Mouse (Mus musculus) ES-Bruce4 (cell line): Measurements from ENCODE around the gene Cux2. TPM values are rescaled to one million over a fixed set of nuclear protein-coding genes. Genes with fewer than 3 reads are reported as not detected.

ENCODE experiments used
- H3K27ac ChIP-seq: 2 replicates; pipeline ENCODE4 v1.5.1; 2012; ENCODE audit warnings: low read length, inconsistent platforms; ENCODE audit not compliant: insufficient read depth
- H3K27me3 ChIP-seq: 2 replicates; pipeline ENCODE4 v1.6.1; 2012; ENCODE audit warnings: mild to moderate bottlenecking, low read length, inconsistent platforms; ENCODE audit not compliant: control insufficient read depth, poor library complexity, insufficient read depth, severe bottlenecking
- H3K36me3 ChIP-seq: 2 replicates; pipeline ENCODE4 v1.6.1; 2012; ENCODE audit warnings: inconsistent platforms, mild to moderate bottlenecking, low read length, moderate library complexity; ENCODE audit not compliant: control insufficient read depth, poor library complexity, insufficient read depth, severe bottlenecking
- H3K4me1 ChIP-seq: one replicate; pipeline ENCODE4 v1.8.1; 2011; ENCODE audit warnings: low read length; ENCODE audit not compliant: control insufficient read depth, insufficient read depth
- H3K4me3 ChIP-seq: 2 replicates; pipeline ENCODE4 v1.5.1; 2011; ENCODE audit warnings: low read depth, mild to moderate bottlenecking, low read length
- H3K9ac ChIP-seq: 2 replicates; pipeline ENCODE4 v1.6.1; 2012; ENCODE audit warnings: low read depth, mild to moderate bottlenecking, inconsistent platforms; ENCODE audit not compliant: poor library complexity, severe bottlenecking
- H3K9me3 ChIP-seq: replicated peaks from 2 replicates; pipeline ENCODE4 v1.6.1; 2012; ENCODE audit warnings: mild to moderate bottlenecking, low read length, inconsistent platforms; ENCODE audit not compliant: control insufficient read depth, poor library complexity, insufficient read depth, severe bottlenecking
- CTCF ChIP-seq: IDR thresholded peaks from one replicate; pipeline ENCODE4 v1.8.1; 2011; ENCODE audit warnings: low read depth, low read length
- EP300 ChIP-seq: IDR thresholded peaks from 2 replicates; pipeline ENCODE4 v1.6.1; 2011; ENCODE audit warnings: low read depth, low read length; ENCODE audit not compliant: insufficient read depth
- POLR2A ChIP-seq: IDR thresholded peaks from one replicate; pipeline ENCODE4 v1.8.1; 2011; ENCODE audit warnings: low read length; ENCODE audit not compliant: insufficient read depth
- polyA plus RNA-seq: library from polyadenylated mRNA; stranded (reverse); fragments of >200 nt; gene quantifications from 2 replicates; pipeline ENCODE4 v1.2.4, GENCODE M21; 2011; ENCODE audit warnings: low read depth; ENCODE audit not compliant: missing spikeins, insufficient read depth, insufficient read length

Gene Cux2
- polyA plus RNA-seq, 1 experiment: 3.6 TPM

DNA sequence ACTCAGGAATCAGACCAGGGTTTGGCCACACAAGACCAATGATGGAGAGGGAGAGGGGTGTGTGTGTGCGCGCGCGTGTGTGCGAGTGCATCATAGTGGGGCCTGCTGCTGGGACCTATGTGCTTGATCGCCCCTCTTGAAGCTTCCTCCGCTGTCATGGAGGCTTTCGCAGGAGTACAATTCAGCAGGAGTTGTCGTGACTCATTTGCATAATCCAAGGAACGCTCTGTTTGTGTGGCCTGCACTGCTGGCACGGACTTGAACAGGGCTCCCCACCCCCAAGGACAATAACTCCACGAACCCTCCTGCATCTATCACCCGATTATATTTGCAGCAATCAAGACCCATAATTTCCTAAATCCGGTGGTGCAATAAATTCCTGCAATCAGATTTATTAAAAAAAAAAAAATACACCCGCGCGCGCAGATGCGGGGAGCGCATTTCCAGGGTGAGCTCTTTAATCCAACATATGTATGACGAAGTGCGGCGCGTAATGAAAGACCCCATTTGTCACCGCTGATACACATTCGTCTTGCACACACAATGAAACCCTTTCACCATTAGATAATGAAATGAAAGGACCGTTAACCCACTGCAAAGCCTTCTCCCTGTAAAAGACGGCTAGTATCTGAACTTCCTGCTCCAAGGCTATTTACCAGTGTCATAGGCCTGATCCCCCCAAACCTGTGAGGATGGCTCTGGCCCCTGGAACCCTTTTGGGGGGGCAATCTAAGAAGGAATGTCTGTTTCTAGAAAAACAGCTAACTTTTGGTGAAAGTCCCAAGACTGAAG lies 124.0 kb downstream of the Cux2 start:
- Histone ChIP-seq H3K27me3 (no peaks in the 10 kb centered on the region), H3K4me1 (no peaks in the 10 kb centered on the region), H3K4me3 (no peak overlapping the region)

DNA sequence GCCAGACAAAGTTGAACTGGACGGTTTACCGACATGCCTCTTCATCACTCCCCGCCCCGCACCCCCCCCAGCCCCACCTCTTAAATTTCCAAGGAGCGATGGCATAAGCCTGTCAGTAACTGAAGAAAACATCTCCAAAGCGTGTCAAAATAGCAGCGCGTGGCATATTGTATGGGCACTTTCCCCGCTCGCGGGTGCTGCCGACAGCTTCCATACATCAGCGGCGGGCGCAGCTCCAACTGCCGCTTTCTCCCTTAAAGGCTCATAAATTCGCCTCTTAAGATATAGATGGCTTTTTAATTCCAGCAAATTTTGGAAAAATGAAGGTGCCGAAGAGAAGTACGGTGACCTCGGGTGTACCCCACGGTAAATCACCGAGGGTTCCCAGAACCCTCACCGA lies 124.6 kb downstream of the Cux2 start:
- no peaks in the 10 kb centered on the region for H3K36me3 ChIP-seq
- H3K27me3 ChIP-seq: no peaks in the 10 kb centered on the region
- H3K4me3 ChIP-seq: no peak overlapping the region
- TF ChIP-seq CTCF (no peak), EP300 (no peak), POLR2A (no peak)
- no peak overlapping the region for H3K27ac ChIP-seq
- no peak overlapping the region for H3K9ac ChIP-seq
- H3K4me1 ChIP-seq: no peaks in the 10 kb centered on the region
- no peaks in the 10 kb centered on the region for H3K9me3 ChIP-seq

More for the DNA sequence above, 124.0 kb downstream of the Cux2 start:
- no peak overlapping the region for H3K9ac ChIP-seq
- no peaks in the 10 kb centered on the region for H3K36me3 ChIP-seq
- no peaks in the 10 kb centered on the region for H3K9me3 ChIP-seq
- TF ChIP-seq CTCF (no peak), EP300 (no peak), POLR2A (no peak)
- H3K27ac ChIP-seq: no peak overlapping the region

DNA sequence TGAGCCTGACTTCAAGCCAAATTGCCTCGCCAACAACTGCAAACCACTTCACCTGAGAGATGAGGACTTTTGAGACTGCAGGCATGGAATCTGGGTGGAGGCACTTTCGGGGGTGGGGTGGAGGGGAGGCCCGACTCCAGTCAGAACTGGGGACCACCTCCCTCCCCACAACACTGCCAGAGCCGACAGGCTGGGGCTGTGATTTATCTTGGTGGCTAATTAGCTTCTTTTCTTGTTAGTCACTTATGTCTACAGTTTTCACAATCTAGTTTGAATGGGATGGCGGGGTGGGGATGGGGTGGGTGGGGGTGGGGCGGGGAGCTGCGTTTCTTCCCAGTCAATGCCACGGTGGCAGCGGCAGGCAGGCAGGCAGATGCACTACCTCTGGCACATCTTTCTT lies 125.5 kb downstream of the Cux2 start:
- no peaks in the 10 kb centered on the region for H3K36me3 ChIP-seq
- TF ChIP-seq POLR2A (no peak), CTCF (no peak), EP300 (no peak)
- no peaks in the 10 kb centered on the region for H3K9me3 ChIP-seq
- H3K27me3 ChIP-seq: no peaks in the 10 kb centered on the region
- no peak overlapping the region for H3K9ac ChIP-seq
- no peak overlapping the region for H3K27ac ChIP-seq
- H3K4me1 ChIP-seq: no peaks in the 10 kb centered on the region
- no peak overlapping the region for H3K4me3 ChIP-seq

DNA sequence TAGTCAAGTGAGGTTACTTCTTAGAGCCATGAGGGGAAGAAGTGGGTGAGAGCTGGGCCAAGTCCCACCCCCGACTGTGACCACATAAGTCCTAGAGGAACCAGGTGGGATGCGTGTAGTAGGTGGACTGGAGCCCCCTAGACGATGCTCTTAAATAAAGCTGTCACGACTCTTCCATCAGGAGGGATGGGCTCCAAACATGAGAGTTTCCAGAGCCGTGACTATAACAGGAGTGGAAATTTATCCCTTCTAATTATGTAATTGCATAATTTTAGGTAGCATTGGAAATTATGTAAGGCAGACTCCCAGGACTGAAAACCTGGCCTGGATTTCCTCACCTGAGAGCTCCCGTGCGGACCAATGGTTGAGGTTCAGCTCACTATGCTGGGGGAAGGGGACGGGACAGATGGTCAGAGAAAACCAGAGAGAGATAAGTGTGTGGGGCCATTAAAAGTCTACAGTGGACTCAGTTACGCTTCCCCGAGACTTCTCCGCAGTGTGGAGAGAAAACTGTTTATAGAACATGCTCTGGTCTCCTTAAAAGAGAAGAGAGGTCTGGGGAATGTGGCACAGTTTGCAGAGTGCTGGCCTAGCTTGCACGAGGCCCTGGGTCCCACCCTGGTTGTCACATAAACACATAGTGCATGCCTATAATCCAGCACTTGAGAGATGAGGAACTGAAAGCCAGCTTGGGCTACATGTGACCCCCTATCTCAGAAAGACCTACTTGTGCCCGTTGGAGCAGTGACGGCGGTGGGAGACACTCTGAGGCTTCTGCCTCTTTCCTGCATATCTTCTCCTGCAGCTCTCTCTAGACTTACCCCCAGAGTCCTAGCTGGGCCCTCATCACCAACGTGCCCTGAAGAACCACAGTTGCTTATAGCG lies 126.7 kb downstream of the Cux2 start:
- no peaks in the 10 kb centered on the region for H3K27me3 ChIP-seq
- no peak overlapping the region for H3K9ac ChIP-seq
- no peak for TF ChIP-seq CTCF
- no peak for TF ChIP-seq EP300
- no peak for TF ChIP-seq POLR2A
- no peaks in the 10 kb centered on the region for H3K36me3 ChIP-seq
- no peak overlapping the region for H3K27ac ChIP-seq
- no peak overlapping the region for H3K4me3 ChIP-seq
- no peaks in the 10 kb centered on the region for H3K4me1 ChIP-seq
- H3K9me3 ChIP-seq: no peaks in the 10 kb centered on the region

DNA sequence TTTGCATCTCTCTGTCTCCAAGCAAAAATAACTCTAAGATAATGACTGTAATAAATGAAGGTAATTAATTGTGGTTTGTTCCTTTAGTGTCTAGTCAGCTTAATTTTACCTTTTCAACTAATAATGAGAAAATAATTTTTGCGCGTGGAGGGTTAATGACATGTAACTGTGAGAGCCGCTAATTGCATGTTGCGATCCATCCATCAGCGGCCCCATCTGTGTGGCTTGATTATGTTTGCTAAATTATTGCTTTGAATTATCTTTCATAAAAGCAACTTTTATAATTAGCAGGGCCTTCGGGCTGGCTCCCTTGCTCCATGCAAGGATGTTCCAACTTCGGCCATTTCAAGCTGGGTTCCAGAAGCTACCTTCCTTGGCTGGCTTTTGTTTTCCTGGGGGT lies 130.7 kb downstream of the Cux2 start:
- H3K4me1 ChIP-seq: no peaks in the 10 kb centered on the region
- no peak for TF ChIP-seq CTCF
- TF ChIP-seq EP300: no peak
- TF ChIP-seq POLR2A: no peak

More for the DNA sequence above, 130.7 kb downstream of the Cux2 start:
- Histone ChIP-seq H3K4me3 (no peak overlapping the region), H3K9ac (no peak overlapping the region), H3K27me3 (no peaks in the 10 kb centered on the region), H3K36me3 (no peaks in the 10 kb centered on the region), H3K9me3 (no peaks in the 10 kb centered on the region), H3K27ac (no peak overlapping the region)
